Mouse (Mus musculus): Measurements from ENCODE around the gene Acer1. TPM values are rescaled to one million over a fixed set of nuclear protein-coding genes. Genes with fewer than 3 reads are reported as not detected.

Gene Acer1
- total and polyA plus RNA-seq, 3 experiments = not detected

DNA sequence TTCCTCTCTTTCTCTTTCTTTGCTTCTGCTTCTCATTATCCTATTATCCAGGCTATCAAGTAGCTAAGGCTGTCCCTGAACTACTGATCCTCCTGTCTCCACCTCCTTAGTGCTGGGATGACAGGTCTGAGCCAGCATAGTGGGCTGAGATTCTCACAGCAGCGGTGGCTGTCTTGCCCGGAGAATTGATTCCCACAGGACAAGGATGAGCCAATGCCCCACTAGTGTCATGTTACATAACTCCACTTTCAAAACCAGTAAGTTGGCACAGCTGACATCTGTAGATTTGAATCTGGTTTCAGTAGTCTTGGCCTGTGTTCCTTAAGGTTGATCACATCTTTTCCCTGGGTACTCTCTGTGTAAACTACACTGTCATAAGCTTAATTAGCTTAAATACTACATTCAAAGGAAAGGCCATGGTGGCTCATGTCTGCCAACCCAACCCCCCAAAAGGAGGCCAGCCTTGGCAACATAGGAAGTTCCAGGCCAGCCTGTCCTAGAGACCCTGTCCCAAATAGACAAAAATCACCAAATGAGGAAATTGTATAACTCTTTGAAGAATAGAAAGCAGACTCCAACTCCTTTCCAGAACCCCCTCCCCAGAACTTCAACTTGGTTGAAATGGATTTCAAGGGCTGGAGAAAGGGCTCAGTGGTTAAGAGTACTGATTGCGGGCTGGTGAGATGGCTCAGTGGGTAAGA lies 4.3 kb upstream of the Acer1 start:
- in situ Hi-C loops (cut with MboI; ENCODE audit: low pct_ligation_motif_present, low pct_unique_long_range_greater_than_20kb, low sequenced_read_pairs) (no loop called here), dilution Hi-C loops (cut with MboI; ENCODE audit: extremely low pct_ligation_motif_present, extremely low pct_unique_long_range_greater_than_20kb, low sequenced_read_pairs) (no loop called here)
- no peak for DNase-seq (ENCODE audit: extremely low read depth)
- peaks cover 10% of the 10 kb centered on the region for H3K79me2 ChIP-seq (replicated peaks; ENCODE audit: control insufficient read depth, extremely low read depth, insufficient read depth, poor library complexity, severe bottlenecking)
- peaks cover 0 to 2% of the 10 kb centered on the region in 2 experiments for H3K36me3 ChIP-seq (replicated peaks in 1 of 2; ENCODE audit: control insufficient read depth in 1 of 2, insufficient read depth in 1 of 2, low read length in 1 of 2)
- no peak overlapping the region for H3K9ac ChIP-seq (ENCODE audit: insufficient read depth, low read depth)
- no peak for TF ChIP-seq HCFC1 (IDR thresholded peaks at IDR 0.05; ENCODE audit: low read depth, low read length)
- no peak for TF ChIP-seq SIN3A (IDR thresholded peaks at IDR 0.05; ENCODE audit: low read length)
- no peak for TF ChIP-seq CHD2 (IDR thresholded peaks at IDR 0.05; ENCODE audit: low read length)
- no peak for TF ChIP-seq TBP (conservative IDR thresholded peaks at IDR 0.05; ENCODE audit: low read depth, low read length)
- no peak for TF ChIP-seq MYC (IDR thresholded peaks at IDR 0.05; ENCODE audit: low read depth, low read length)
- no peak for TF ChIP-seq GABPA (IDR thresholded peaks at IDR 0.05; ENCODE audit: insufficient replicate concordance, low read depth, low read length)
- no peak for TF ChIP-seq MAZ (IDR thresholded peaks at IDR 0.05; ENCODE audit: low read depth, low read length)
- no peak for TF ChIP-seq CTCF (conservative IDR thresholded peaks at IDR 0.05 in 1 of 2, IDR thresholded peaks at IDR 0.05 in 1 of 2; ENCODE audit: low read depth in 2 of 2, low read length in 2 of 2)
- TF ChIP-seq UBTF (IDR thresholded peaks at IDR 0.05; ENCODE audit: low read depth, low read length) = no peak
- no peak for TF ChIP-seq USF1 (IDR thresholded peaks at IDR 0.05; ENCODE audit: low read depth, low read length)
- TF ChIP-seq MAX (IDR thresholded peaks at IDR 0.05; ENCODE audit: low read length) = no peak
- no peak for TF ChIP-seq EP300 (IDR thresholded peaks at IDR 0.05; ENCODE audit: low read length)
- no peak for TF ChIP-seq CHD1 (IDR thresholded peaks at IDR 0.05; ENCODE audit: low read depth, low read length)
- TF ChIP-seq RCOR1 (conservative IDR thresholded peaks at IDR 0.05; ENCODE audit: low read depth, low read length) = no peak
- no peak for TF ChIP-seq JUN (IDR thresholded peaks at IDR 0.05; ENCODE audit: insufficient read depth, low read depth, low read length)
- TF ChIP-seq KAT2A (IDR thresholded peaks at IDR 0.05; ENCODE audit: insufficient replicate concordance, low read length) = no peak
- TF ChIP-seq USF2 (conservative IDR thresholded peaks at IDR 0.05; ENCODE audit: low read depth, low read length) = no peak
- no peak for TF ChIP-seq NRF1 (IDR thresholded peaks at IDR 0.05; ENCODE audit: low read depth, low read length)
- TF ChIP-seq ZKSCAN1 (IDR thresholded peaks at IDR 0.05; ENCODE audit: borderline replicate concordance, low read depth, low read length) = no peak
- no peak overlapping the region for H3K4me3 ChIP-seq (replicated peaks in 1 of 3; ENCODE audit: low read depth in 2 of 3, low read length in 2 of 3, poor library complexity in 1 of 3)
- H3K4me1 ChIP-seq (ENCODE audit: control insufficient read depth in 1 of 2, insufficient read depth in 2 of 2) = peaks cover 3 to 5% of the 10 kb centered on the region in 2 experiments; a peak in 3 of 4 replicates
- no peak overlapping the region for H3K27ac ChIP-seq (ENCODE audit: insufficient read depth, low read depth)
- H3K9me3 ChIP-seq (replicated peaks; ENCODE audit: low read length) = no peaks in the 10 kb centered on the region
- no peaks in the 10 kb centered on the region for H3K27me3 ChIP-seq (replicated peaks)
- H3K4me2 ChIP-seq (ENCODE audit: insufficient read depth, low read depth, poor library complexity, severe bottlenecking) = no peak overlapping the region

DNA sequence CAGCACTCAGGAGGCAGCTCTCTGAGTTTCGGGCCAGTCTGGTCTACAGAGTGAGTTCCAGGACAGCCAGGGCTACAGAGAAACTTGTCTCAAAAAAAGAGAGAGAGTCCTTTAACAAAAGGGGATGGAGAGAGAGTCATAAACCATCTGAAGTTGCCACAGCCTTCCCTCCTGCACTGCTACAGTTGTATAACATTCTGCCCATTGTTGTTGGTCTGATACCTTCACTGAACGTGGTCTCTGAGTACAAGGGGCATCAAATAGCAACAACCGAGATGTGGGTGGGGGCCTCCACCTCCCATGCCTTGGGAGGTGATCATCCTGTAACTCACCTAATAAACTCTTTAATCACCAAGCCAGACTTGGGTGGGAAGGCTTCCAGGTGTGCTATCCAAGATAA lies 3.7 kb upstream of the Acer1 start:
- Histone ChIP-seq H3K9me3 (replicated peaks; ENCODE audit: low read length) (no peaks in the 10 kb centered on the region), H3K4me1 (ENCODE audit: control insufficient read depth in 1 of 2, insufficient read depth in 2 of 2) (no peaks in the 10 kb centered on the region), H3K4me3 (replicated peaks in 1 of 3; ENCODE audit: low read depth in 2 of 3, low read length in 2 of 3, poor library complexity in 1 of 3) (no peak overlapping the region), H3K36me3 (replicated peaks in 1 of 2; ENCODE audit: control insufficient read depth in 1 of 2, insufficient read depth in 1 of 2, low read length in 1 of 2) (no peaks in the 10 kb centered on the region), H3K9ac (ENCODE audit: insufficient read depth, low read depth) (no peak overlapping the region), H3K79me2 (replicated peaks; ENCODE audit: control insufficient read depth, extremely low read depth, insufficient read depth, poor library complexity, severe bottlenecking) (peaks cover 4% of the 10 kb centered on the region), H3K4me2 (ENCODE audit: insufficient read depth, low read depth, poor library complexity, severe bottlenecking) (no peak overlapping the region), H3K27ac (ENCODE audit: insufficient read depth, low read depth) (no peak overlapping the region), H3K27me3 (replicated peaks) (no peaks in the 10 kb centered on the region)
- in situ Hi-C loops (cut with MboI; ENCODE audit: low pct_ligation_motif_present, low pct_unique_long_range_greater_than_20kb, low sequenced_read_pairs) = no loop called here
- no peak for DNase-seq (ENCODE audit: extremely low read depth)
- TF ChIP-seq TBP (conservative IDR thresholded peaks at IDR 0.05; ENCODE audit: low read depth, low read length) (no peak), IRF4 (IDR thresholded peaks at IDR 0.05; ENCODE audit: low read depth, low read length) (no peak), PAX5 (IDR thresholded peaks at IDR 0.05; ENCODE audit: low read length) (no peak), CTCF (conservative IDR thresholded peaks at IDR 0.05 in 1 of 2, IDR thresholded peaks at IDR 0.05 in 1 of 2; ENCODE audit: low read depth in 2 of 2, low read length in 2 of 2) (no peak), HCFC1 (IDR thresholded peaks at IDR 0.05; ENCODE audit: low read depth, low read length) (no peak), SMC3 (IDR thresholded peaks at IDR 0.05; ENCODE audit: low read depth, low read length) (no peak), JUND (conservative IDR thresholded peaks at IDR 0.05; ENCODE audit: low read depth, low read length) (no peak), CHD1 (IDR thresholded peaks at IDR 0.05; ENCODE audit: low read depth, low read length) (no peak), MEF2A (IDR thresholded peaks at IDR 0.05; ENCODE audit: borderline replicate concordance, low read depth, low read length) (no peak), ETS1 (conservative IDR thresholded peaks at IDR 0.05; ENCODE audit: low read depth, low read length) (no peak), EP300 (IDR thresholded peaks at IDR 0.05; ENCODE audit: low read length) (no peak), ZNF384 (IDR thresholded peaks at IDR 0.05; ENCODE audit: low read depth, low read length) (no peak), ELF1 (IDR thresholded peaks at IDR 0.05; ENCODE audit: low read depth, low read length) (no peak), MAZ (IDR thresholded peaks at IDR 0.05; ENCODE audit: low read depth, low read length) (no peak), NRF1 (IDR thresholded peaks at IDR 0.05; ENCODE audit: low read depth, low read length) (no peak), ZKSCAN1 (IDR thresholded peaks at IDR 0.05; ENCODE audit: borderline replicate concordance, low read depth, low read length) (no peak)
- dilution Hi-C loops (cut with MboI; ENCODE audit: extremely low pct_ligation_motif_present, extremely low pct_unique_long_range_greater_than_20kb, low sequenced_read_pairs) = no loop called here

Data from CH12.LX (cell line).